Mouse (Mus musculus): ENCODE data around the gene Cbr2. TPM values are rescaled to one million over a fixed set of nuclear protein-coding genes. Genes with fewer than 3 reads are reported as not detected.

Gene Cbr2
- polyA plus RNA-seq, 2 experiments: 0.20 TPM; not detected in 1

GRCm38 (mm10) chr11:120744121-120744701 lies 12.3 kb upstream of the Cbr2 start:
- Histone ChIP-seq H3K36me3 (replicated peaks; ENCODE audit: control insufficient read depth, insufficient read depth, low read depth) (no peaks in the 10 kb centered on the region), H3K4me1 (replicated peaks; ENCODE audit: control insufficient read depth in 2 of 2, insufficient read depth in 2 of 2, low read length in 1 of 2) (no peaks in the 10 kb centered on the region), H3K27ac (no peak overlapping the region), H3K4me3 (ENCODE audit: insufficient read depth in 1 of 2, low read depth in 2 of 2, low read length in 2 of 2) (no peak overlapping the region), H3K4me2 (ENCODE audit: low read depth) (no peak overlapping the region), H3K9me3 (ENCODE audit: control insufficient read depth, low read length) (no peaks in the 10 kb centered on the region), H3K9ac (replicated peaks) (no peak overlapping the region), H3K27me3 (ENCODE audit: control insufficient read depth, insufficient read depth, low read length) (no peaks in the 10 kb centered on the region)
- ATAC-seq (ENCODE audit: insufficient read depth) (no peak), DNase-seq (ENCODE audit: low read depth in 3 of 3, low spot score in 3 of 3) (no peak)
- TF ChIP-seq EP300 (IDR thresholded peaks at IDR 0.05; ENCODE audit: low read depth): no peak
- WGBS (ENCODE audit: insufficient replicate concordance): 68% methylated on average over 7 of the region's 7 CpGs

- DNase-seq (ENCODE audit: low read depth in 3 of 3, low spot score in 3 of 3) (no peak), ATAC-seq (ENCODE audit: insufficient read depth) (no peak)
- no peak overlapping the region for H3K4me3 ChIP-seq (ENCODE audit: insufficient read depth in 1 of 2, low read depth in 2 of 2, low read length in 2 of 2)
- H3K9me3 ChIP-seq (ENCODE audit: control insufficient read depth, low read length): no peaks in the 10 kb centered on the region
- no peak overlapping the region for H3K27ac ChIP-seq
- H3K4me1 ChIP-seq (replicated peaks; ENCODE audit: control insufficient read depth in 2 of 2, insufficient read depth in 2 of 2, low read length in 1 of 2): no peaks in the 10 kb centered on the region
- no peaks in the 10 kb centered on the region for H3K27me3 ChIP-seq (ENCODE audit: control insufficient read depth, insufficient read depth, low read length)
- no peaks in the 10 kb centered on the region for H3K36me3 ChIP-seq (replicated peaks; ENCODE audit: control insufficient read depth, insufficient read depth, low read depth)
- 73% methylated on average over 5 of the region's 5 CpGs for WGBS (ENCODE audit: insufficient replicate concordance)
- H3K9ac ChIP-seq (replicated peaks): no peak overlapping the region
- H3K4me2 ChIP-seq (ENCODE audit: low read depth): no peak overlapping the region
- TF ChIP-seq CTCF (IDR thresholded peaks at IDR 0.05; ENCODE audit: low read depth) (no peak), EP300 (IDR thresholded peaks at IDR 0.05; ENCODE audit: low read depth) (no peak)
Observed at GRCm38 (mm10) chr11:120740981-120741380, 9.1 kb upstream of the Cbr2 start.

- H3K9ac ChIP-seq (replicated peaks): no peak overlapping the region
- H3K27ac ChIP-seq: no peak overlapping the region
- no peaks in the 10 kb centered on the region for H3K4me1 ChIP-seq (replicated peaks; ENCODE audit: control insufficient read depth in 2 of 2, insufficient read depth in 2 of 2, low read length in 1 of 2)
- H3K27me3 ChIP-seq (ENCODE audit: control insufficient read depth, insufficient read depth, low read length): no peaks in the 10 kb centered on the region
- H3K4me3 ChIP-seq (ENCODE audit: insufficient read depth in 1 of 2, low read depth in 2 of 2, low read length in 2 of 2): no peak overlapping the region
- TF ChIP-seq CTCF (IDR thresholded peaks at IDR 0.05; ENCODE audit: low read depth) (no peak), EP300 (IDR thresholded peaks at IDR 0.05; ENCODE audit: low read depth) (no peak)
- no peak overlapping the region for H3K4me2 ChIP-seq (ENCODE audit: low read depth)
- H3K9me3 ChIP-seq (ENCODE audit: control insufficient read depth, low read length): no peaks in the 10 kb centered on the region
- DNase-seq (ENCODE audit: low read depth in 3 of 3, low spot score in 3 of 3): no peak
- H3K36me3 ChIP-seq (replicated peaks; ENCODE audit: control insufficient read depth, insufficient read depth, low read depth): no peaks in the 10 kb centered on the region
- 48% methylated on average over 6 of the region's 6 CpGs for WGBS (ENCODE audit: insufficient replicate concordance)
- ATAC-seq (ENCODE audit: insufficient read depth): no peak
Observed at GRCm38 (mm10) chr11:120736424-120736823, 4.5 kb upstream of the Cbr2 start.

- no peak overlapping the region for H3K4me3 ChIP-seq (ENCODE audit: insufficient read depth in 1 of 2, low read depth in 2 of 2, low read length in 2 of 2)
- no peak overlapping the region for H3K27ac ChIP-seq
- DNase-seq (ENCODE audit: low read depth in 3 of 3, low spot score in 3 of 3) (no peak), ATAC-seq (ENCODE audit: insufficient read depth) (no peak)
- TF ChIP-seq EP300 (IDR thresholded peaks at IDR 0.05; ENCODE audit: low read depth): no peak
- no peak for TF ChIP-seq CTCF (IDR thresholded peaks at IDR 0.05; ENCODE audit: low read depth)
- 48% methylated on average over 6 of the region's 6 CpGs for WGBS (ENCODE audit: insufficient replicate concordance)
- H3K4me1 ChIP-seq (replicated peaks; ENCODE audit: control insufficient read depth in 2 of 2, insufficient read depth in 2 of 2, low read length in 1 of 2): peaks cover 0 to 6% of the 10 kb centered on the region in 2 experiments; a peak in 2 of 4 replicates
- no peaks in the 10 kb centered on the region for H3K36me3 ChIP-seq (replicated peaks; ENCODE audit: control insufficient read depth, insufficient read depth, low read depth)
- H3K4me2 ChIP-seq (ENCODE audit: low read depth): no peak overlapping the region
- H3K9ac ChIP-seq (replicated peaks): no peak overlapping the region
- no peaks in the 10 kb centered on the region for H3K27me3 ChIP-seq (ENCODE audit: control insufficient read depth, insufficient read depth, low read length)
- H3K9me3 ChIP-seq (ENCODE audit: control insufficient read depth, low read length): no peaks in the 10 kb centered on the region
Observed at GRCm38 (mm10) chr11:120733521-120733920, 1.6 kb upstream of the Cbr2 start.

GRCm38 (mm10) chr11:120731395-120731794 lies 519 bp downstream of the Cbr2 start:
- Histone ChIP-seq H3K9ac (replicated peaks) (no peak overlapping the region), H3K9me3 (ENCODE audit: control insufficient read depth, low read length) (no peaks in the 10 kb centered on the region), H3K27me3 (ENCODE audit: control insufficient read depth, insufficient read depth, low read length) (no peaks in the 10 kb centered on the region), H3K27ac (no peak overlapping the region), H3K4me2 (ENCODE audit: low read depth) (no peak overlapping the region), H3K4me3 (ENCODE audit: insufficient read depth in 1 of 2, low read depth in 2 of 2, low read length in 2 of 2) (no peak overlapping the region), H3K4me1 (replicated peaks; ENCODE audit: control insufficient read depth in 2 of 2, insufficient read depth in 2 of 2, low read length in 1 of 2) (peaks cover 0 to 6% of the 10 kb centered on the region in 2 experiments; a peak in 2 of 4 replicates), H3K36me3 (replicated peaks; ENCODE audit: control insufficient read depth, insufficient read depth, low read depth) (no peaks in the 10 kb centered on the region)
- WGBS (ENCODE audit: insufficient replicate concordance): 70% methylated on average over 1 of the region's 1 CpGs
- DNase-seq (ENCODE audit: low read depth in 3 of 3, low spot score in 3 of 3) (no peak), ATAC-seq (ENCODE audit: insufficient read depth) (no peak)
- TF ChIP-seq EP300 (IDR thresholded peaks at IDR 0.05; ENCODE audit: low read depth) (no peak), CTCF (IDR thresholded peaks at IDR 0.05; ENCODE audit: low read depth) (no peak)
